Mouse (Mus musculus) erythroblast, adult 5-6 weeks (primary cell): Measurements from ENCODE around the gene Rrn3. TPM values are rescaled to one million over a fixed set of nuclear protein-coding genes. Genes with fewer than 3 reads are reported as not detected.
A peak's percentile ranks its signal among the peaks of the same experiment; 100 is the strongest.
"Not testable (repeated sequence)": the region's sequence is repeated elsewhere in the genome, so short reads cannot be mapped to it uniquely, and the experiment has no call there.

Experiments used
- ATAC-seq: replicated peaks from 2 replicates; pipeline ENCODE4 v1.8.0; 2016; ENCODE audit warnings: moderate number of reproducible peaks, mild to moderate bottlenecking, moderate TSS enrichment, inconsistent platforms; ENCODE audit not compliant: poor library complexity, low FRiP score, severe bottlenecking
- total RNA-seq, 2 experiments: library from RNA; stranded (forward) in 1 of 2; stranded (reverse) in 1 of 2; fragments of 150-400 nt in 1 of 2; fragments of 200-764, 138-1000 nt in 1 of 2; gene quantifications; 2 replicates each; pipeline versions ENCODE4 v1.2.3 to v1.2.4; 2015 to 2017; ENCODE audit warnings: low replicate concordance in 2 of 2

Rrn3 gene
- total RNA-seq (2015; ENCODE audit: low replicate concordance) (6.3 and 8.5 TPM in 2 replicates), total RNA-seq (2017; ENCODE audit: low replicate concordance) (7.2 and 9.3 TPM in 2 replicates)

- peak; percentile 99 for ATAC-seq
Observed at GRCm38 (mm10) chr16:13780353-13781036, at the start of gene Rrn3. Gene Rrn3 (plus strand): TSS chr16:13780708.

- ATAC-seq = no peak
Observed at GRCm38 (mm10) chr16:13732786-13733185, 47.7 kb upstream of the Rrn3 start.

- ATAC-seq = peak; percentile 77; the same call in 1 of the 2 replicates
Observed at GRCm38 (mm10) chr16:13733518-13734137, 46.9 kb upstream of the Rrn3 start.

GRCm38 (mm10) chr16:13735977-13736376 is 44.5 kb upstream of the Rrn3 start:
- no peak for ATAC-seq

- not testable (repeated sequence) for ATAC-seq
Observed at GRCm38 (mm10) chr16:13739044-13739443, 41.5 kb upstream of the Rrn3 start.

- no peak for ATAC-seq
Observed at GRCm38 (mm10) chr16:13740844-13741243, 39.7 kb upstream of the Rrn3 start.

- no peak for ATAC-seq
Observed at GRCm38 (mm10) chr16:13747708-13748107, 32.8 kb upstream of the Rrn3 start.

GRCm38 (mm10) chr16:13748124-13748523 is 32.4 kb upstream of the Rrn3 start:
- no peak for ATAC-seq

- ATAC-seq = not testable (repeated sequence)
Observed at GRCm38 (mm10) chr16:13748813-13749212, 31.7 kb upstream of the Rrn3 start.

- ATAC-seq = no peak
Observed at GRCm38 (mm10) chr16:13749306-13749705, 31.2 kb upstream of the Rrn3 start.

GRCm38 (mm10) chr16:13749981-13750380 is 30.5 kb upstream of the Rrn3 start:
- no peak for ATAC-seq

- ATAC-seq = no peak
Observed at GRCm38 (mm10) chr16:13750626-13751025, 29.9 kb upstream of the Rrn3 start.

GRCm38 (mm10) chr16:13753986-13754385 is 26.5 kb upstream of the Rrn3 start:
- no peak for ATAC-seq

- peak; percentile 95 for ATAC-seq
Observed at GRCm38 (mm10) chr16:13754400-13755190, 25.9 kb upstream of the Rrn3 start.

- no peak for ATAC-seq
Observed at GRCm38 (mm10) chr16:13757823-13758222, 22.7 kb upstream of the Rrn3 start.

- ATAC-seq = not testable (repeated sequence)
Observed at GRCm38 (mm10) chr16:13762807-13763206, 17.7 kb upstream of the Rrn3 start.

GRCm38 (mm10) chr16:13764519-13764918 is 16.0 kb upstream of the Rrn3 start:
- no peak for ATAC-seq

- no peak for ATAC-seq
Observed at GRCm38 (mm10) chr16:13766367-13766766, 14.1 kb upstream of the Rrn3 start.

GRCm38 (mm10) chr16:13771603-13772002 is 8.9 kb upstream of the Rrn3 start:
- not testable (repeated sequence) for ATAC-seq

- not testable (repeated sequence) for ATAC-seq
Observed at GRCm38 (mm10) chr16:13772051-13772450, 8.5 kb upstream of the Rrn3 start.
